8 mouse cellular contexts compared by ENCODE assay signal in the genomic region with DNA sequence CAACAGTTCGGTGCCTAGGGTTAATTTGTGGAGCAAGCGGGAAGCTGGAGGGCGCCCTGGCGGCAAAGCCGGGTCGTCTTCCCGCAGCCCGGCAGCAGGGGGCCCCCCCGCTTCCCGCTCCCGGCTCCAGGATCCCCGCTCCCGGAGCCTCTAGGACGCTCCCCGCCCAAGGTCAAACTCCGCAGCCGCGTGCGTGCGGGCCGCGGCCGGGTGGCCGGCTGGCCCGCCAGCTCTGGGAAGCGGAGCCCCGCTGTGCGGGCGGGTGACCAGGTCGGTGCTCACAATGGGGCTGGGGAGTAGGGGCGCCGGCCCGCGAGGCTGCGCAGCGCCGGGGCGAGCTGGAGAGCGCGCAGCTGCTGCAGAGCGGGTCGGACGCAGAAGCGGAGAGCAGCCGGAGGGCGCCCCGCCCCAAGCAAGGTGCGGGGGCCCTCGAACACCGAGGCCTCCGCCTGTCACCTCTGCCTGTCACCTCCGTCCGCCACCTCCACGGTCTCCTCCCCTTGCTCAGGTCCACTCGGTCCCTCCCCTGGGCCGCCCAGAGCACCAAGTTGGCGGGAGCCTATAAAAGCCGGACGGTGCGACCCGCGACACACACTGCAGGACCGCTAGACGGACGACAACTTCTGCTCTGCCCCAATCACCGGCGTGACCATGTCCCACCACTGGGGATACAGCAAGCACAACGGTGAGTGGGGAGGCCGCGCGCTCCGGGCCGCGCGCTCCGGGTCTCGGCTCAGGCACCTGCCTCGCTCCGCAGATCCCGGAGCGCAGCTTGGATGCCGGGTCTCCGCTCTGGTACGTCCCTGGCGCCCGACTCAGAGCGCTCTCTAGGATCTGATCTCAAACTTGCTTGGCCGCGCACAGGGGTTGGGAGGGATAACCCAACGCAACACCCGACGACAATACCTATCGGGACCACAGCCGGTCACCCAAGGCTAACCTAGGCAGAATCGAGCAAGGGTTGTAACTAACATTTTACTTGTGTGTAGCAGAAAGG. TPM values are rescaled to one million over a fixed set of nuclear protein-coding genes. Genes with fewer than 3 reads are reported as not detected.
A peak's percentile ranks its signal among the peaks of the same experiment; 100 is the strongest.
DNase-seq lines count a peak whose midpoint lies in the region; ATAC-seq lines count a peak whose summit lies in the region.

Gene Car2, plus strand, starts transcription at position 172 of the 997 bp plus-strand sequence.

- DNase-seq in adrenal gland, adult 2 months: peak; percentile 93
- DNase-seq in embryo, embryonic 10.5 days (ENCODE audit: low spot score): peak; percentile 80
- peak; percentile 58 for DNase-seq in gastrocnemius, postnatal 14 days
- DNase-seq in induced T-regulatory cell, adult 2 months (ENCODE audit: low read depth): peak; percentile 23
- peak; percentile 28 to 67 for DNase-seq in left cerebral cortex, postnatal 14 days (ENCODE audit: low spot score in 2 of 2)
- DNase-seq in right cerebral cortex, postnatal 14 days: peak; percentile 66
- no peak for DNase-seq in adipocyte (ENCODE audit: low spot score)

- intact Hi-C loops in gastrocnemius, postnatal 14 days (cut with DNase I; ENCODE audit: low total_unique reads): no loop called here
- intact Hi-C loops in left cerebral cortex, postnatal 14 days (cut with DNase I): loop anchor here (5.0 kb wide), 1 partner anchor 306 kb away; no protein-coding TSS in a partner anchor

- peak; percentile 74 for ATAC-seq in megakaryocyte-erythroid progenitor cell, adult 5-6 weeks (replicated peaks; ENCODE audit: low FRiP score, low TSS enrichment, poor library complexity, severe bottlenecking)

RNA-seq across cellular contexts. Expression of gene Car2, which starts in this region (rescaled TPM):
- 10 to 100 TPM; 30.0 to 47.8 TPM for total RNA-seq in adrenal gland, adult 2 months (2021)
- polyA plus RNA-seq in adrenal gland, adult 2 months (2012; rRNA removed): 76.8 and 88.9 TPM in 2 replicates
- total RNA-seq in gastrocnemius, postnatal 14 days (2021): 1 to 10 TPM; 7.2 to 8.4 TPM
- total RNA-seq in left cerebral cortex, postnatal 14 days (2021): 10 to 100 TPM; 73.3 to 76.3 TPM
- 2,184 and 2,475 TPM in 2 replicates for total RNA-seq in megakaryocyte-erythroid progenitor cell, adult 5-6 weeks (2014; fragmentation: Nextera tagmentation)
- 1,680 and 1,983 TPM in 2 replicates for total RNA-seq in megakaryocyte-erythroid progenitor cell, adult 5-6 weeks (2017)

Comparison
In these comparisons a context has a peak if more than half of its experiments do, and no peak if none do; other contexts are left out.
1. RNA of gene Car2 (total RNA-seq): 1,680 to 2,475 TPM in megakaryocyte-erythroid progenitor cell, adult 5-6 weeks; 73.3 to 76.3 TPM in left cerebral cortex, postnatal 14 days, 30.0 to 47.8 TPM in adrenal gland, adult 2 months and 7.2 to 8.4 TPM in gastrocnemius, postnatal 14 days; every median in the first group is over 10 times any median in the second.